Mouse (Mus musculus): Measurements from ENCODE around the gene Gdf2. TPM values are rescaled to one million over a fixed set of nuclear protein-coding genes. Genes with fewer than 3 reads are reported as not detected.

Gdf2 gene
- polyA plus RNA-seq (2014; fragmentation: Illumina TruSeq; extraction: RNeasy Lipid Tissue Mini Kit (QIAGEN cat#74804); ENCODE audit: low read depth, low replicate concordance) = not detected

DNA sequence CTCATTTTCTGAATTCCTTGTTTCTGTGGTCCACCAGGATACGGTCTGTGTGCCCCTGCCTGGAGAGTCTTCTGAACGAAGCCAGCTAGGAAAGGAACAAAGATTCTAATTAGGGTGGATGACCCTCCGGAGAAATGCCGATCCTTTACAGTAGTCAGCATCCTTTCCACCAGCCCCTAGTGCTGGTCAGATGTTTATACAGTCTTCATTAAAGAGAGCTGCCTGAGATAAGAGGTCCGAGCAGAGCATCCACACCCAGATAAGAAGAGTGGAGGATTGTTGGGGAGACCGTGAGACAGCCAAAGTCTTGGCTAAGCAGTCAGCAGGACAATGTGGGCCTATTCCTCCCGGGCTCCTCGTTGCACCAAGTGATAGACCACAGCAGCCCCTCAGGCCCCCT, at the start of gene Gdf2:
Gene Gdf2 (plus strand): TSS at position 301 of the 400 bp plus-strand sequence.

DNA sequence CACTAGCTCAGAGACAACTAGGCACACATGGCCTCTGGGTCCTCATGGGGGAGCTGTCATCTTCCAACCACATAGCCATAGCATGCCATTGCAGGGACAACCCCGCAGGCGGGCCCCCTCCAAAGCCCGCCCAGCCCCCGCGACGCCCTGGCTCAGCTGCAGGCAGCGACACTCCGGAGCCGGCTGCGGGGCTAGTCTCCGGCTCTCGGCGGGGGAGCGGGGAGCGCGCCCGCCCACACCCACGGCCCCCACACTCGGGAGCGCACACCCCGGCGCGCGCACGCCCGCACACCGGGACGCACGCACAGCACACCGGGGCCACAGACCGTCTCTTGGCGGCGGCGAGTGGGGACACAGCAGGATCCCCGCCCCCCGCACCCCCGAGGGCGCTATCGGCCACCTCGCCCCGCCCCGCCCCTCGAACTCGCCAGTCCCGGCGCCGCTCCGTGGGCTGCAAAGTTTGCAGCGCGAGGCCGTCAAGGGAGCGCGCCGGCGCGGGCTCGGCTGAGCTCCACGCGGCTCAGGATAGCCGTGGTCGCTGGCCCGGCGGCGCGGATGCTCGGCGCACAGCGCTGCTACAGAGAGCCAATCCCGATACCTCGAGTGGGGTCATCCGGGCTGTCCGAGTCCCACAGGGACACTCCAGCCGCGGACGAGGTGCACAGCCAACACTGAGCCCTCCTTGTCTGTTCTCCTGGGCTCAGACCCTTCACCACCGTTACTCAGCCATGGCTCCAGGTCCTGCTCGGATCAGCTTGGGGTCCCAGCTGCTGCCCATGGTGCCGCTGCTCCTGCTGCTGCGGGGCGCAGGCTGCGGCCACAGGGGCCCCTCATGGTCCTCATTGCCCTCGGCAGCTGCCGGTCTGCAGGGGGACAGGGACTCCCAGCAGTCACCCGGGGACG, 17.4 kb upstream of the Gdf2 start, which contains the start of gene Gdf10:
Gene Gdf10 (plus strand): TSS at position 420 of the 903 bp plus-strand sequence.

DNA sequence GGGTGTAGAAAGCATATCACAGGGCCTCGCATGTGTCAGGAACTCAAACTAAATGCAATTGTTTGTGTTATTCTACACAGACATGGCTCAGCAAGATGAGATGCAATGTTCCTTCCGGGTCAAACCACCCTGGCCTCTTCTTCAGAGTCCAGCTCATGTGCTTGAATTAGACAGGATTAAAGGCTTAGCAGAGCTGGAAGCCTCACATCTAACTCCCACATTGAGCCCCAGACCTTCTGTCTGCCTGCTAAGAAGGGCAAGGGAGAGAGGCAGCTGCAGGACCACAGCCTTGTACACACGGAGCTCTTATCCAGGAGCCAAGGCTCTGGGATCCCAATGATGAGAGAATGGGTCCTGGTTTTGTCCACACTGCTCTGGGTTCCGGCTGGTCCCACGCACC, 12.9 kb downstream of the Gdf2 start, which contains the start of gene Rbp3:
Gene Rbp3 (plus strand): TSS at position 243 of the 400 bp plus-strand sequence.

DNA sequence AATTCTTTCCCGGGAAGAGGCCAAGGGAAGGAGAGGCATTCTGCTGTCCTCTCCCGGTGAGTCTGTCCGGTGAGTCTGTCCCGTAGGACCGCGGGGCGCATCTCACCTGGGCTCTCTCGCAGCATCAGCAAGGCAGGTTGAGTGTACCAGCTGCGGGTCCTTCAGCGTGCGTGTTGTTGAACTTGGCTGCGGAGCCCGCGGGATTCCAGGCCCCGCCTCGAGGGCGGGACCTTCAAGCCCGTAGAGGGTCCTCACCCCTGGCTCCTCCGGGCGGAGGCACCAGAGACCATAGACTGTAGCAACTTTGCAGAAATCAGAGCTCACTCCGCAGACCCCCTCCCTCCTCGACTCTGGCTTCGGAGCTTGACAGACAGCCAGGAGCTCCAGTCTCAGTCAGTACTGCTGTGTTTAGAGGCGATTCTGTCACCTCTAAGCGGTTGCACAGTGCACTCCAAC, 37.8 kb downstream of the Gdf2 start, which contains the start of gene Zfp488:
Gene Zfp488 (minus strand): TSS at position 161 of the 456 bp plus-strand sequence.

Other genes with a start within 250 kb of the Gdf2 start
- gene Gdf10, start 17.5 kb upstream of the Gdf2 start, polyA plus RNA-seq (2014; fragmentation: Illumina TruSeq; extraction: RNeasy Lipid Tissue Mini Kit (QIAGEN cat#74804); ENCODE audit: low read depth, low replicate concordance) = 3.1 TPM
- not detected for gene Rbp3, start 13.0 kb downstream of the Gdf2 start, polyA plus RNA-seq (2014; fragmentation: Illumina TruSeq; extraction: RNeasy Lipid Tissue Mini Kit (QIAGEN cat#74804); ENCODE audit: low read depth, low replicate concordance)
- 0.09 TPM for gene Zfp488, start 37.7 kb downstream of the Gdf2 start, polyA plus RNA-seq (2014; fragmentation: Illumina TruSeq; extraction: RNeasy Lipid Tissue Mini Kit (QIAGEN cat#74804); ENCODE audit: low read depth, low replicate concordance)
- 0.28 TPM for gene Gm30083, start 74.1 kb downstream of the Gdf2 start, polyA plus RNA-seq (2014; fragmentation: Illumina TruSeq; extraction: RNeasy Lipid Tissue Mini Kit (QIAGEN cat#74804); ENCODE audit: low read depth, low replicate concordance)
- not detected for gene Gm5460, start 75.7 kb downstream of the Gdf2 start, polyA plus RNA-seq (2014; fragmentation: Illumina TruSeq; extraction: RNeasy Lipid Tissue Mini Kit (QIAGEN cat#74804); ENCODE audit: low read depth, low replicate concordance)
- not detected for gene Antxrl, start 111.7 kb downstream of the Gdf2 start, polyA plus RNA-seq (2014; fragmentation: Illumina TruSeq; extraction: RNeasy Lipid Tissue Mini Kit (QIAGEN cat#74804); ENCODE audit: low read depth, low replicate concordance)
- 17.8 TPM for gene Anxa8, start 144.9 kb downstream of the Gdf2 start, polyA plus RNA-seq (2014; fragmentation: Illumina TruSeq; extraction: RNeasy Lipid Tissue Mini Kit (QIAGEN cat#74804); ENCODE audit: low read depth, low replicate concordance)
- gene A630023A22Rik, start 161.7 kb downstream of the Gdf2 start, polyA plus RNA-seq (2014; fragmentation: Illumina TruSeq; extraction: RNeasy Lipid Tissue Mini Kit (QIAGEN cat#74804); ENCODE audit: low read depth, low replicate concordance) = 0.60 TPM
- gene Npy4r, start 211.4 kb downstream of the Gdf2 start, polyA plus RNA-seq (2014; fragmentation: Illumina TruSeq; extraction: RNeasy Lipid Tissue Mini Kit (QIAGEN cat#74804); ENCODE audit: low read depth, low replicate concordance) = 7.3 TPM